Mouse (Mus musculus) neural tube, embryonic 11.5 days (tissue): Measurements from ENCODE around the gene Klhl10. TPM values are rescaled to one million over a fixed set of nuclear protein-coding genes. Genes with fewer than 3 reads are reported as not detected.

ENCODE experiments used
- ATAC-seq: fragments of 200-750 bp; cut with Nextera tagmentation; 2 replicates; pipeline ENCODE4 v1.8.0; 2017; ENCODE audit warnings: moderate number of reproducible peaks, mild to moderate bottlenecking, moderate TSS enrichment, moderate library complexity; ENCODE audit not compliant: insufficient read depth, low FRiP score, low TSS enrichment
- DNase-seq: peaks from one replicate; pipeline ENCODE4 v3.0.0-alpha.2; 2015; ENCODE audit warnings: low spot score
- H3K27ac ChIP-seq: fragments of 300-500 bp; sonication (generic); 2 replicates; pipeline ENCODE4 v1.5.1; 2014; ENCODE audit warnings: low read depth, mild to moderate bottlenecking, low read length
- H3K27me3 ChIP-seq: fragments of 300-500 bp; sonication (generic); 2 replicates; pipeline ENCODE4 v1.6.1; 2014; ENCODE audit warnings: mild to moderate bottlenecking, low read length, mixed read lengths; ENCODE audit not compliant: control insufficient read depth, insufficient read depth
- H3K36me3 ChIP-seq: fragments of 300-500 bp; sonication (generic); 2 replicates; pipeline ENCODE4 v1.6.1; 2014; ENCODE audit warnings: mild to moderate bottlenecking, low read length, moderate library complexity, mixed read lengths; ENCODE audit not compliant: control insufficient read depth, insufficient read depth
- H3K4me1 ChIP-seq: fragments of 300-500 bp; sonication (generic); 2 replicates; pipeline ENCODE4 v1.6.1; 2014; ENCODE audit warnings: low read length, mixed read lengths; ENCODE audit not compliant: control insufficient read depth, insufficient read depth
- H3K4me2 ChIP-seq: fragments of 300-500 bp; sonication (generic); 2 replicates; pipeline ENCODE4 v1.6.1; 2014; ENCODE audit warnings: low read depth, mild to moderate bottlenecking, moderate library complexity
- H3K4me3 ChIP-seq: fragments of 300-500 bp; sonication (generic); 2 replicates; pipeline ENCODE4 v1.5.1; 2014; ENCODE audit warnings: low read depth, low read length
- H3K9ac ChIP-seq: fragments of 300-500 bp; sonication (generic); 2 replicates; pipeline ENCODE4 v1.6.1; 2014; ENCODE audit warnings: mild to moderate bottlenecking, low read length
- H3K9me3 ChIP-seq: fragments of 300-500 bp; sonication (generic); 2 replicates; pipeline ENCODE4 v1.6.1; 2016; ENCODE audit warnings: low read length; ENCODE audit not compliant: control insufficient read depth
- WGBS: fragments of 180-500 bp; shearing (Covaris S2); extraction: QIAGEN DNeasy Blood & Tissue Kit; methylation state at CpG from one replicate; pipeline ENCODE4 v1.1.7; 2014; 5-methylcytosine and 5-hydroxymethylcytosine counted together
- polyA plus RNA-seq: library from polyadenylated mRNA; unstranded; fragments of >200 nt; fragmentation: Nextera tagmentation; extraction: Ambion mirVana; gene quantifications from 2 replicates; pipeline ENCODE4 v1.2.1, GENCODE M21; 2014

The Klhl10 gene
- polyA plus RNA-seq, 1 experiment from 2014 or later, result 0.40 TPM

- WGBS, result 95% methylated on average over 1 of the region's 1 CpGs
- Histone ChIP-seq H3K36me3 (peaks cover 7% of the 10 kb centered on the region), H3K4me2 (no peak overlapping the region), H3K4me1 (peaks cover under 1% of the 10 kb centered on the region), H3K27me3 (no peaks in the 10 kb centered on the region), H3K4me3 (no peak overlapping the region), H3K9ac (no peak overlapping the region), H3K27ac (no peak overlapping the region), H3K9me3 (no peaks in the 10 kb centered on the region)
- DNase-seq (no peak), ATAC-seq (no peak)
These were observed 23.6 kb downstream of the Klhl10 start for GRCm38 (mm10) chr11:100465229-100465792.

GRCm38 (mm10) chr11:100465833-100466232 is 24.1 kb downstream of the Klhl10 start:
- Histone ChIP-seq H3K27me3 (no peaks in the 10 kb centered on the region), H3K4me3 (no peak overlapping the region), H3K27ac (no peak overlapping the region), H3K36me3 (peaks cover 7% of the 10 kb centered on the region), H3K9me3 (no peaks in the 10 kb centered on the region), H3K9ac (no peak overlapping the region), H3K4me1 (peaks cover 6% of the 10 kb centered on the region), H3K4me2 (no peak overlapping the region)
- no peak for DNase-seq
- no peak for ATAC-seq
- WGBS, result 84% methylated on average over 1 of the region's 1 CpGs

- no peak for ATAC-seq
- peaks cover 3% of the 10 kb centered on the region; the same call in 1 of the 2 replicates for H3K36me3 ChIP-seq
These were observed 29.9 kb downstream of the Klhl10 start for GRCm38 (mm10) chr11:100471352-100472196.

GRCm38 (mm10) chr11:100472197-100472934 is 30.6 kb downstream of the Klhl10 start, which contains the start of gene Klhl11:
Klhl11 (minus strand) TSS chr11:100472741.
- Histone ChIP-seq H3K27ac (peak within 1 kb of the TSS; percentile 58), H3K27me3 (no peaks in the 10 kb centered on the region), H3K36me3 (0 out of 2 replicates have a peak, but pooled peaks cover 3% of the 10 kb centered on the region), H3K9ac (peak within 1 kb of the TSS; percentile 96), H3K9me3 (no peaks in the 10 kb centered on the region), H3K4me2 (peak within 1 kb of the TSS; percentile 93), H3K4me3 (peak within 1 kb of the TSS; percentile 96), H3K4me1 (peaks cover 11% of the 10 kb centered on the region)
- under 1% methylated on average over 83 of the region's 83 CpGs for WGBS
- peak; percentile 87 for ATAC-seq
- peak; percentile 95 for DNase-seq

More at GRCm38 (mm10) chr11:100471352-100472196, 29.9 kb downstream of the Klhl10 start:
- peak overlapping the region; percentile 93 for H3K4me2 ChIP-seq
- peak overlapping the region; percentile 58; the same call in 1 of the 2 replicates for H3K27ac ChIP-seq
- no peaks in the 10 kb centered on the region for H3K27me3 ChIP-seq
- no peaks in the 10 kb centered on the region for H3K9me3 ChIP-seq
- no peak for DNase-seq
- 6% methylated on average over 30 of the region's 30 CpGs for WGBS
- peak overlapping the region; percentile 96 for H3K9ac ChIP-seq
- H3K4me1 ChIP-seq, result peaks cover 11% of the 10 kb centered on the region
- H3K4me3 ChIP-seq, result peak overlapping the region; percentile 96

- 0 out of 2 replicates have a peak, but pooled peaks cover 3% of the 10 kb centered on the region for H3K36me3 ChIP-seq
- peak; percentile 43; the same call in 1 of the 2 replicates for ATAC-seq
- 33% methylated on average over 5 of the region's 5 CpGs for WGBS
- H3K9ac ChIP-seq, result no peak overlapping the region
- peaks cover 11% of the 10 kb centered on the region for H3K4me1 ChIP-seq
- no peak for DNase-seq
- no peak overlapping the region for H3K4me3 ChIP-seq
- no peaks in the 10 kb centered on the region for H3K27me3 ChIP-seq
- H3K27ac ChIP-seq, result no peak overlapping the region
- H3K4me2 ChIP-seq, result no peak overlapping the region
- no peaks in the 10 kb centered on the region for H3K9me3 ChIP-seq
These were observed 31.2 kb downstream of the Klhl10 start for GRCm38 (mm10) chr11:100472935-100473295.

GRCm38 (mm10) chr11:100476281-100476680 is 34.6 kb downstream of the Klhl10 start:
- Histone ChIP-seq H3K27ac (no peak overlapping the region), H3K9ac (no peak overlapping the region), H3K9me3 (no peaks in the 10 kb centered on the region), H3K36me3 (peaks cover 17% of the 10 kb centered on the region), H3K27me3 (no peaks in the 10 kb centered on the region), H3K4me1 (peaks cover 1% of the 10 kb centered on the region), H3K4me3 (no peak overlapping the region), H3K4me2 (no peak overlapping the region)
- ATAC-seq (no peak), DNase-seq (no peak)
- WGBS, result 95% methylated on average over 5 of the region's 5 CpGs

GRCm38 (mm10) chr11:100479152-100479551 is 37.4 kb downstream of the Klhl10 start:
- H3K27ac ChIP-seq, result no peak overlapping the region
- DNase-seq, result no peak
- H3K36me3 ChIP-seq, result peaks cover 22% of the 10 kb centered on the region
- H3K27me3 ChIP-seq, result no peaks in the 10 kb centered on the region
- no peak for ATAC-seq
- 93% methylated on average over 7 of the region's 7 CpGs for WGBS
- no peaks in the 10 kb centered on the region for H3K9me3 ChIP-seq
- no peaks in the 10 kb centered on the region for H3K4me1 ChIP-seq
- no peak overlapping the region for H3K9ac ChIP-seq
- H3K4me3 ChIP-seq, result no peak overlapping the region
- no peak overlapping the region for H3K4me2 ChIP-seq

- 93% methylated on average over 3 of the region's 3 CpGs for WGBS
- no peak overlapping the region for H3K4me3 ChIP-seq
- no peaks in the 10 kb centered on the region for H3K9me3 ChIP-seq
- H3K36me3 ChIP-seq, result peaks cover 31% of the 10 kb centered on the region
- no peak overlapping the region for H3K27ac ChIP-seq
- H3K4me2 ChIP-seq, result no peak overlapping the region
- no peaks in the 10 kb centered on the region for H3K27me3 ChIP-seq
- no peak overlapping the region for H3K9ac ChIP-seq
- ATAC-seq (no peak), DNase-seq (no peak)
- no peaks in the 10 kb centered on the region for H3K4me1 ChIP-seq
These were observed 42.7 kb downstream of the Klhl10 start for GRCm38 (mm10) chr11:100484461-100484860.
